Mouse (Mus musculus) layer of hippocampus, postnatal 10 days (tissue): ENCODE data around the gene Prph. TPM values are rescaled to one million over a fixed set of nuclear protein-coding genes. Genes with fewer than 3 reads are reported as not detected.
A peak's percentile ranks its signal among the peaks of the same experiment; 100 is the strongest.

Experiments used
- DNase-seq, 2 experiments: peaks; one replicate each; pipeline ENCODE4 v3.0.0; 2021; ENCODE audit warnings: low spot score in 2 of 2
- microRNA-seq, 2 experiments: library from miRNA; unstranded; fragments of <30 nt; microRNA quantifications; one replicate each; pipeline ENCODE4 v1.2.0; 2021
- total RNA-seq, 2 experiments: library from RNA; stranded (reverse); gene quantifications; 2 replicates each; pipeline ENCODE4 v1.2.3; 2021

Prph gene
- total RNA-seq, 2 experiments from 2014 or later, result 9.1 to 13.2 TPM

- DNase-seq, result peak in 1 of 2 experiments; percentile 25
Observed at GRCm38 (mm10) chr15:99096831-99097500, 42.0 kb downstream of the Prph start.

- peak; percentile 29 to 52 for DNase-seq
Observed at GRCm38 (mm10) chr15:99097840-99098492, 43.0 kb downstream of the Prph start.

GRCm38 (mm10) chr15:99098493-99098861 is 43.5 kb downstream of the Prph start:
- no peak for DNase-seq

GRCm38 (mm10) chr15:99099139-99099556 is 44.2 kb downstream of the Prph start:
- DNase-seq, result peak; percentile 64 to 77

GRCm38 (mm10) chr15:99099984-99100383 is 45.0 kb downstream of the Prph start:
- DNase-seq, result no peak

GRCm38 (mm10) chr15:99105238-99105637 is 50.3 kb downstream of the Prph start:
- DNase-seq, result no peak

- DNase-seq, result no peak
Observed at GRCm38 (mm10) chr15:99107866-99108265, 52.9 kb downstream of the Prph start.

Small RNA genes within 50 kb of the gene (microRNA-seq; reads per million reads assigned to microRNA genes)
- 0 to 1.4 reads per million in 2 experiments for gene Mir6960

Other genes with a start within 250 kb of the Prph start
- 100 to 1,000 TPM; 401 to 403 TPM for gene Ddn, start 245.7 kb upstream of the Prph start, total RNA-seq
- gene Prkag1, start 223.7 kb upstream of the Prph start, total RNA-seq, result 10 to 100 TPM; 39.3 to 41.0 TPM
- gene Kmt2d, start 184.0 kb upstream of the Prph start, total RNA-seq, result 10 to 100 TPM; 71.4 to 77.3 TPM
- 10 to 100 TPM in 1 of 2 experiments, 1 to 10 TPM in 1; 8.8 to 13.0 TPM for gene Rhebl1, start 160.6 kb upstream of the Prph start, total RNA-seq
- gene Dhh, start 156.6 kb upstream of the Prph start, total RNA-seq, result under 1 TPM; 0.36 to 0.57 TPM
- gene Lmbr1l, start 136.9 kb upstream of the Prph start, total RNA-seq, result 10 to 100 TPM; 17.2 to 27.3 TPM
- gene Tuba1b, start 120.6 kb upstream of the Prph start, total RNA-seq, result 100 to 1,000 TPM; 931 to 937 TPM
- not detected for gene Gm49450, start 101.6 kb upstream of the Prph start, total RNA-seq
- 1,000 to 10,000 TPM; 3,808 to 4,015 TPM for gene Tuba1a, start 101.5 kb upstream of the Prph start, total RNA-seq
- 100 to 1,000 TPM; 234 TPM for gene Tuba1c, start 25.3 kb upstream of the Prph start, total RNA-seq
- gene Troap, start 19.4 kb downstream of the Prph start, total RNA-seq, result 1 to 10 TPM; 1.4 to 1.7 TPM
- gene C1ql4, start 32.6 kb downstream of the Prph start, total RNA-seq, result under 1 TPM in 1 of 2 experiments, not detected in 1; 0.25 TPM
- 1 to 10 TPM in 1 of 2 experiments, under 1 TPM in 1; 0.39 to 1.1 TPM for gene Dnajc22, start 38.0 kb downstream of the Prph start, total RNA-seq
- 10 to 100 TPM; 32.3 to 35.1 TPM for gene Spats2, start 70.7 kb downstream of the Prph start, total RNA-seq
- 100 to 1,000 TPM in 1 of 2 experiments, 10 to 100 TPM in 1; 91.5 to 105 TPM for gene Kcnh3, start 169.7 kb downstream of the Prph start, total RNA-seq
- gene Mcrs1, start 196.8 kb downstream of the Prph start, total RNA-seq, result 100 to 1,000 TPM in 1 of 2 experiments, 10 to 100 TPM in 1; 96.8 to 100 TPM
- gene Prpf40b, start 239.9 kb downstream of the Prph start, total RNA-seq, result 100 to 1,000 TPM in 1 of 2 experiments, 10 to 100 TPM in 1; 85.8 to 105 TPM
- 1 to 10 TPM; 2.0 to 2.1 TPM for gene Fam186b, start 240.7 kb downstream of the Prph start, total RNA-seq